Mouse (Mus musculus): ENCODE data around the gene Gm20388.
"Not testable (repeated sequence)": the region's sequence is repeated elsewhere in the genome, so short reads cannot be mapped to it uniquely, and the experiment has no call there.

Gene Gm20388

DNA sequence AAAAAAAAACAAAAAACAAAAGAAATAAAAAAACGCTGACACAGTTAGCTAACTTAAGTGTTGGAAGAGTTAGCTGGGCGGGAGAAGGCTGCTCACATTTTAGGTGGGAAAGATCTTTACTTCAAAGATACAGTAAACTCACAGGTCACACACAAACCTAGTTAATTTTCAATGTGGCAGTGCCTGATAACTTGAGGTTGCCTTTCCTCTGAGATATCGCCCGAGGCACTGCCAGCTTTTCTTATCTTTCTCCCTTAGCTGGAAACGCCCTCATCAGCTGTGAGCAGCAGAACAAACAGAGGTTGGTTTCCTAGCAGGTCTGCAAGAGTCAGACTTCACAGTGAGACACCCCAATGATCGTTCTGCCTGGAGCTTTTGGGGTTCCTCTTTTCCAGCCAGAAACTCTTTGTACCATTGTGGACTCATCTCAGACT, 4078.0 kb downstream of the Gm20388 start:
- no peak for DNase-seq (ENCODE audit: low read depth, low spot score)

DNA sequence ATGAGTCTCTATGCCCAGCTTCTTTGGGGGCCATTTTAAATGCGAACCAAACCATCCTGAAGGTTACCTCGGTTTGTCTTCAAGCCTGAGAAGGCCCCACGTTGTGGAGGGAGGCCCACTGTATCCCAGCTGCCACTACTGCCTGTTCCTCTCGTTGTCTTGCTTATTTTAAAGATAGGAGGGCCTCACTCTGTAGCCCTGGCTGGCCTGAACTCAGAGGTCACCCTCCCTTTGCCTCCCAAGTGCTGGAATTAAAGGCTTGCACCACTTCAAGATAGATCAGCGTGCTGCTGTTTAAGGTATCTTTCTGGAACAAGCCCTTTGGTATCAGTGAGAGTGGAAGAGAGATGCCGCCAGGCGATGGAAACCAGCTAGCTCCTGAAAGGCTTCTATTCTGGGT, 4078.5 kb downstream of the Gm20388 start:
- no peak for DNase-seq (ENCODE audit: low read depth, low spot score)

DNA sequence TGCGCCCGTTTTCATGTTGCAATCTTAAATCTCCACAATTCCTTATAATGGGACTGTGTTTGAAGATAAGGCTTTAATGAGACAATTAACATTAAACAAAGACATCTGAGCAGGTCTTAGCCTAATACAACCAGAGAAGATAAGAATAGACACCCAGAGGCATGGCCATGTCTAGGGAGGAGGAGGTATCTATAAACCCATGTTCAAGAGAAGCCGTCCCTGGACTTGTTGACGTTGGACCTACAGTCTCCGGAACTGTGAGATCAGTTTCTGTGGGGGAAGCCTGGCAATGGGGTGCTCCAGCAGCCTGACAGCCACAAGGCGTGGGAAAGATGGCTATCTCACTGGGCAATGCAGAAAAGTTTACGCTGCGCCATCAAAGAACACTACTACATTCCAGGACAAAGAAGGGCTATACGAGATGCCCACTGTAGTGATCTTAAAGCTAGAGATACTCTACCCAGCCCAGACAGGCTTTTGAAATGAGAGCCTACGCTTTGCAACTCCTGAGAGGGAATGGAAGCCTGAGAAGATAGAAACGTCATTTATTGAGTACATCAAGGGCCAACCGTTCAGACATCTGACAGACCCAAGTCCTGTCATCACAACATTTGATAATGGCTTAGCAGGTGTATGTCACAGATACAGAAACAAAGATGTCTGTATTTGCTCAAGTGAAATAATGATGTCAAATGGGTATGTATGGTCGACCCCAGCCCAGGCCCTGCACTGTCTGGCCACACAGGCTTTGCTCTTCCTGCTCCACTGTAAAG, 4079.8 kb downstream of the Gm20388 start:
- no peak for DNase-seq (ENCODE audit: low read depth, low spot score)

DNA sequence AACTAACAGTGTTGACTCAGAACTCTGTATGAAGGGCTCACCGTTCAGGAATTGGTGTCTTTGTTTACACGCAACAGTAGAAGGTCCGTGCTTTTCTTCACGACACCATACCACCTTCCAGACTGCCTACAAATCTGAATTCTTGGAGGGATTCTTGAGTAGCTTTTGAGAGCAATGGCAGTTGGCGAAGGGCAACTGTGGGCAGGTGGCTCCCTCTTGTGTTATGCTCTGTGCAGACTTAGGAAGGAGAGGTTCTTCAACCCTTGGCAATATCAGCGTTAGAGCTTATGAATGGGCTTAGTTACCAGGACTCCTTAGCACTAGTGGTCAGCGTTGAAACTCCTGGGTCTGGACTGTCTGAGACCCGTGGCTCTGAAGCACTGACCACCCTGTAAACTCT, 4081.9 kb downstream of the Gm20388 start:
- DNase-seq (ENCODE audit: low read depth, low spot score), result peak; percentile 41

DNA sequence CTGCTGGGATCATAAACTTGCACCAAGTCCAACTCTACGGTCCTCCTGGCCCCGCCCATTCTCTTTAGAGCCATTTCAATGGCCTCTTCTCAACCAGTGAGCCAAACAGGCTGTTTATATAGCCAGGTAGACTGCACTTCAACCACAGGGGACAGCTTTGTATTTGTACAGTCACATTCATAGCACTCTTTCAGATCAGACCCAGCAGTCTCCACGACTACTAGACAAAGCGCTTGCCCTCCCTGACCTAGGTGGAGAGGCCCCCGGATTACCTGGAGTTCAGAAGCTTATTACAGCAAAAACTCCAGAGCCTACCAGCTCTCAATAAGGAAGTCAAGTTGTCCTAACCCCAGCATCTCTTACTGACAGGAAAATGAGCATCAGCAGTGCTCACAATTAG, 4083.0 kb downstream of the Gm20388 start:
- DNase-seq (ENCODE audit: low read depth, low spot score), result no peak

DNA sequence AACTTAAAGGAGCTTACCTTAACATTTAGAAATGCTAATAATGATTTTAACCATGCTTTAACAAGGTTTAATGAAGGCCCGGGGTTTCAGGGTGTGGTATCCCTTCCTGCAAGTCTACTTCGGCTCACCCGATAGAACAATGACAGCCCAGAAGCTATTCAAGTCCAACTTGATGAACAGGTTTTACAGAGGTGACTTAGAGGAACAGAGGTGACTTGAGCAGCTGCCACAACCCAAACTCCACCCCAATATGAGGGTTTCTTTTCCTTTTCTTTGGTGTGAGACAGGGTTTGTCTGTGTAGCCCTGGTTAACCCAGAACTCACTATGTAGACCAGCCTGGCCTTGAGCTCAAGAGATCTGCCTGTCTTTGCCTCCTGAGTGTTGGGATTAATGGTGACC, 4083.4 kb downstream of the Gm20388 start:
- no peak for DNase-seq (ENCODE audit: low read depth, low spot score)

DNA sequence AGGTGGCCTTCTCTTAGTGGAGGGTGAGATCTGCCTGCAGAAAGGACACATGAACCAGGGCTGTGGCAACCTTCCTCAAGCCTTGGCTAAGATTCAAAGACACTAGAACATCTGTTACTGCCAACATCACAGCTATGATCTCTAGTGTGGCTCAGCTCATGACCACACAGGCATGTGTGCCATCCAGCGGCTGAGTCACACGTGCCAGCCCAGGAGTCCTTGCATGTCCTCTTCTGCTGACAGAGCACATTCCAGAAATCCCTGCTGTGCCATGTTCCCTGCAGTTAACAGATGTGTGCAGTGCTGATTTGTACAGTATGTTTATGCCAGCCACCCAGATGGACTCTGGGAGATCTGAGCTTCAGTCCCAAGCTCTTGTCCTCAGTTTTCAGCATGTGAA, 4088.9 kb downstream of the Gm20388 start:
- DNase-seq (ENCODE audit: low read depth, low spot score), result peak; percentile 28

DNA sequence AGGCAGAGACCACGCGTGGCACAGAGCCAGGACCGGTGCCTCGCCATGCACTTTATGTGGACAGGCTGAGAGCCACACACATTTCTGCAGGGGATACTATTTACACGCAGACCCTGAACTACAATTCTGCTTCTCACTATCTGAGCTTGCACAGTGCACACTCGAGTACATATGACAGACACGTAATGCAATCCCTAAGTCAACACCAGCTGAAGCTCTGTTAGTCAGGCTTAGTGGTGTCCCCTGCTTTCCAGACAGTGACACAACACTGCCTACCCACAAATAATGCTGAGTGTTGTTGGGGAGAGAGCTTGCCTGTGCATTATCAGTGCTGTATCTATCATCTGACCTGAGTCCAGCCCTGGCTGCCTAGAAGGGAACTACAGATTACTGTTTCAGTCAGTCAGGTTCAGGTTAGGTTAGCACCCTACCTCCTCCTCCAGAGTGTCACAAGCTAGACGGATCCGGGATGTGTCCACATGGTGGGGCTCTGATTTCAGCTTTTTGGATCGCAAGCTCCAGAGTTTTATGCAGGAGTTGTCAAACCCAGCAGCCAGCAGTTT, 4092.0 kb downstream of the Gm20388 start:
- DNase-seq (ENCODE audit: low read depth, low spot score), result no peak

DNA sequence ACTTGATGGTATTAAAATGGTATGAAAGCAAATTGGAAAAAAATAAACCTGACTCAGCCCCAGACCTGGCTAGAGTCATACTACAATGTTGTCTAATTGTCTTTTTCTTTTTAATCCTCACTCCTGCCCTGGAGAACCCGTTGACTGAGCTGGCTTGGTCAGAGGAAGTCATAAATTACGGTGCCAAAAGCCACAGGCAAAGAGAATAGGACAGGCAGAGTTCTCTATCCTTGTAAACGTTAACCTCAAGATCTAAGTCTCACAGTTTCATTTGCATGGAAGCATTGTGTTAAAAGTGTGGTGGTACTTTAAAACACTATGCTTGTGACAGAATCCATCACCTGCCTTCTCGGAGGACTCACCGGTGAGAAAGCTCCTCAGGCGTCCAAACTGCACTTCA, 4097.2 kb downstream of the Gm20388 start:
- no peak for DNase-seq (ENCODE audit: low read depth, low spot score)

DNA sequence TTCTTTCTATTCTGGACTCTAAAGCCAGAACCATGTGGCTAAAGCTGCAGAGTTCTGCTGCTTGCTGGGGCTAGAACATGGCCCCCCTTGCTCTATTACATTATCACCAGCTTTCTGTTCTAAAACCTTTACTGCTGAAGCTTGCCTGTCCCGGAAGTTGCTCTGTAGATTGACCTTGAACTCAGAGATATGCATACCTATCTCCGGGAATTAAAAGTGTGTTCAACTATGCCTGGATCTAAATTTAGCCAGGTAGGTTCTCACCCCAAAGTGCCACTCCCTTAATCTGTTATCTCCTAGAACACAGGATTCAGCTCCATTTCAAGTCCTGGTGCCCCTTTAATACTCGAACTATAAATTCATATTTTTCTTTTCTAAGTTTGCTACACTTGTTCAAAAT, 4100.9 kb downstream of the Gm20388 start:
- no peak for DNase-seq (ENCODE audit: low read depth, low spot score)

DNA sequence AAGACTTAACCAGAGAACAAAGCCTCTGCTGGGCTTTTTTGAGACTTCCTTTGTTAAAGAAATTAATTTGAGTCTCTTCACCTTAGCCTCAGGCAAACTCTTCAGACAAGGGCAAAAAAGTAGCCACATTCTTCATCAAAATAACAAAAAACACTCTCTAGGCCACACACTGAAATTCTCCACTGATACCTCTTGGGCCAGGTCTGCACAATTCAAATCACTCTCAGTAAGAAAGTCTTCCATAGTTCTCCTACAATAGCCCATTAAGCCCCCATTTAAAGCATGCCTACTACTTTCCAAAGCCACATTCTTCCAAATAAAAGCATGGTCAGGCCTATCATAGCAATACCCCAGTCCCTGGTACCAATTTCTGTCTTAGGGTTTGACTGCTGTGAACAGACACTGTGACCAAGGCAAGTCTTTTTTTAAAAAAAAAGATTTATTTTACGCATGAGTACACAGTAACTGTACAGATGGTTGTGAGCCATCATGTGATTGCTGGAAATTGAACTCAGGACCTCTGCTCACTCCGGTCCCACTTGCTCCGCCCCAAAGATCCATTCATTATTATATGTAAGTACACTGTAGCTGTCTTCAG, 4101.4 kb downstream of the Gm20388 start:
- no peak for DNase-seq (ENCODE audit: low read depth, low spot score)

DNA sequence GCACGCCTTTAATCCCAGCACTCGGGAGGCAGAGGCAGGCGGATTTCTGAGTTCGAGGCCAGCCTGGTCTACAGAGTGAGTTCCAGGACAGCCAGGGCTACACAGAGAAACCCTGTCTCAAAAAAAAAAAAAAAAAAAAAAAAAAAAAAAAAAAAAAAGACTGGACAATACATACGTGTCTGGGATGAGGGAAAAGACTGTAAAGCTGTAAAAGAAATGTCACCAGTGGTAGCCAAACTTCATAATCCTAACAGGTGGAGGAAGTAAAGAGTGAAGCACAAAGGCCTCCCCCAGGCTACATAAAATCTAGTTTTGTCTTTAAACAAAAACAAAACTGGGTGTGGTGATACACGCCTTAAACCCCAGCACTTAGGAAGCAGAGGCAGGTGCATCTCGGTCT, 4103.7 kb downstream of the Gm20388 start:
- not testable (repeated sequence) for DNase-seq (ENCODE audit: low read depth, low spot score)

DNA sequence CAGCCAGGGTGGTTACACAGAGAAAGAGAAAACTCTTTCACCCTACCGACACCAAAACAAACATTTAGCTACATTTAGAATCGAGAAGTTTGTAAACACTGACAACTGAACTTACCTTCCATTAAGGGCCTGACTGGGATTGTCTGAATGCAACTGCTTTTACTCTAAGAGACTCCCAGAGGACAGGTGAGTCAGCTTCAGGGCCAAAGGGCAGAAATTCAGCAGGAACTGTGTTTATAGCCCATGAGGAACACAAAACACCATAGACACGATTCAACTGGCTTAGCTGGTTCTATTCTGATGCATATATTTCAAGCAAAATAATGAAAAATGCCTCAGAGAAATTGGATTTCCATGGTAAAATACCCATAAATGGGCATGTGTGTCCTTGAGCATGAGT, 4104.1 kb downstream of the Gm20388 start:
- DNase-seq (ENCODE audit: low read depth, low spot score), result no peak

DNA sequence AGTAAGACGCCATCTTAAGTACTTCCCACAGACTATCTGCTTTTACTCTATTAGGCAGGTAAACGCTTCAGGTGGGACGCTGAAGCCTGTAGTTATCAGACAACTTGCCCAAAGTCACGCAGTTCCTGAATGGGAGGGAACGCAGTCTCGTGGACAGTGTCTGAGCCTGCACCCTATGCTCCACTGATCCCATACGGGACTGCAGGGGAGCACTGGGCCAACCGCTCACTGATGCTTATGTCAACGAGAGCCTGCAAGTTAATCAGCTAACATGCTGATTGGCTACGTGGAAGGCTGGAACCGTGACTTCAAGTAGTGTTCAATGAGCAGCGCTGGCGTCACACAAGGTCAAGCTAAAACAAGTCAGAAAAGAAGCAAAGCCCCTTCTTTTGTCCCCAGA, 4109.1 kb downstream of the Gm20388 start:
- DNase-seq (ENCODE audit: low read depth, low spot score), result peak; percentile 17

DNA sequence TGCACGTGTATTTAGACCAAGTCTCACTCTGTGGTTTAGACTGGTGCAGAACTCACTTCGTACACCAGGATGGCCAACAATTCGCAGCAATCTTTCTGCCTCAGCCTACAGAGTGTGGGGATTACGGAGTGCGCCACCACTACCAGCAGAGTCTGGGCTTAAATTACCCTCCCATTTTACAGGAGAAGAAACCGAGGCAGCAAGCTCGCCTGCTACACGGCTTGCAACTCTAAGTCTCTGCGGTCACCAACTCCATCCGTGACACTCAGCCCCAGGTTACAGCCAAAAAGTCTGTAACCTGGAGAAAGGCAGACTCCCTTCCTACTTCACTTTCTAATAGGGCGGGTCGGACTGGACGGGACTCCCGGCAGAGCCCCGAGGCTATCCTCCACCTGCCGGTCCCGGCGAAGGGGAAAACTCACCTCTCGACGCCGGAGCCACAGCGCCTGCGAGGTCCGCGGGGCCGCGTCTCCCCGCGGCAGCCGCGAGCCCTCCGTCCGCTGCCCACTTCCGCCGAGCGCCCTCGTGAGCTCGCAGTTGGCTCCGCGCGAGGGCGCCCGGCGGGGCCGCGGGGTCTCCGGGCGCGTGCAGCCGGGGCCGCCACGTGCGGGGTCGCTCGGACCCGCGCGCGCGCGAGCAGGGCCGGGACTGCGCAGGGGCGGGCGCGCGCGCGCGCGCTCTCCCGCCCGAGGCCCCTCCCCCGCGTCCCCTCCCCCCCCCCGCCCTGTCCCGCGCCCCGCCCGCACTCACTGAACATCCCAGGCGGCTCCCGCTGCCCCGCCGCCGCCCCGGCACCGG, 4110.0 kb downstream of the Gm20388 start:
- peak; percentile 72 for DNase-seq (ENCODE audit: low read depth, low spot score)

DNA sequence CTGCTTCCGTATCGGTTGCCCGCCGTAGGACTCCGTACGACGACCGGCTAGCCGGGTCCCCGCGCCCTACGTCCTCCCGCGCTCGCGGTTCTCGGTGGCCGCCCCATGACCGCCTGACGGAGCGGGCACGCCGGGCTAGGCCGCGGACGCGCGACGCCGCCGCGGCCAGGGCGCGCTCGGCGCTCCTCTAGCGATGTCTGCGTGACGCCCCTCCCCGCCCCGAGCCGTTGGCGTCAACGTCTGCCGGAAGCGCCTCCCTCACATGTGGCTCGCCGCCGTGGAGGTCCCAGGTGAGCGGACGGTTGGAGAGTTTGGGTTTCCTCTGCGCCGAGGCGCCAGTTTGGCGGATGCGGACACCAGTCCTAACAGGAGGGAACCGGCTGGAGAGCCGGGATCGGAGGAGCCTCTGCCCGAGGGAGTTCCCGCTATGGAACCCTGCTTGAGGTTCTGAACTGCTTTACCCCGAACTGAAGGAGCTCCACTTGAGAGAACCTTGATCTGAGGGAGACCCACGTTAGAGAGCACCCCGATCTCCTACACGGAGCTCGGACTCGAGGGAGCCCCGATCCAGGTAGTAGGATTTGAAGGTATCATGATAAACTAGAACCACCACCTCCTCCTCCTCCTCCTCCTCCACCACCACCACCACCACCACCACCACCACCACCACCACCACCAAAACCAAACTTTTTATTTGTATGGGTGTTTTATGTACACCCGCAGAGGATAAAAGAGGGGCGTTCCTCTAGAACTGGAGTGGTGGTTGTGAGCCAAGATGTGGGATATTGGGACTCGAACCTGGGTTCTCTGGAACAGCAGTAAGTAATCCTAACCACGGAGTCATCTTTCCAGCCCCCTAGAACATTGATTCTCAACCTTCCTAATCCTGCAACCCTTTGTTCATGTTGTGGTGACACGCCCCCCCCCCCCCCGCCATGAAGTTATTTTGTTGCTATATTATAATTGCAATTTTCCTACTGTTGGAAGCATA, 4110.9 kb downstream of the Gm20388 start, which contains the start of the genes Taf5l and Urb2:
Taf5l (minus strand) TSS at position 161 of the 991 bp plus-strand sequence.
Urb2 (plus strand) TSS at position 272 of the 991 bp plus-strand sequence.
- peak; percentile 97 for DNase-seq (ENCODE audit: low read depth, low spot score)

DNA sequence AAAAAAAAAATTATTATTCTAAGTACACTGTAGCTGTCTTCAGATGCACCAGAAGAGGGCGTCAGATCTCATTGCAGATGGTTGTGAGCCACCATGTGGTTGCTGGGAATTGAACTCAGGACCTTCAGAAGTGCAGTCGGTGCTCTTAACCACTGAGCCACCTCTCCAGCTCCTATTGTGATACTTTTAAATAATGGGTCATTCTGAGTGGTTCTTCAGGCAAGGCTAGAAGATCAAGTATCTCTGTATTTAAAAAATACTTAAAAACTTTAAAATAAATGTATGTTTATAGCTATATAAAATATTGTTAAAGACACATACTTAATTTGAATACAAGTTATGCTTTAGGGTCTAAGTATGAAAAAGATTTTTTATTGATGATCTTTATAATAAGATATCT, 4115.6 kb downstream of the Gm20388 start:
- not testable (repeated sequence) for DNase-seq (ENCODE audit: low read depth, low spot score)

DNA sequence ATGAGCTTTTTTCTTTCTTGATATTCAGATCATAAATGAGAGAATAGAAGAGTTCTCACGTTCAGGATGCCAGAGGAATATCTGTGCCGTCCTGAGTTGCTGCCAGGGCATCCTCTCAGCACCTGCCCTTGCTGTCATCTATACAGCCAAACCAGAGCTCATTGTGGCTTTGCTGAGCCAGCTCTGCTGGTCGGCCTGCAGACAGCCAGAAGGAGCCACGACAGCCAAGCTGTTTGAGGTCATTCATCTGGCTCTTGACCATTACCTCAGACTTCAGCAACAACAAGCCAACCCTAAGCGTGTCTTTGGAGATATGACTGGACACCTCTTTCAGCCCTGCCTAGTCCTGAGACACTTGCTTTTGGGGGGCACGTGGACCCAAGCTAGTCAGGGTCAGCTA, 4117.2 kb downstream of the Gm20388 start:
- peak; percentile 89 for DNase-seq (ENCODE audit: low read depth, low spot score)

DNA sequence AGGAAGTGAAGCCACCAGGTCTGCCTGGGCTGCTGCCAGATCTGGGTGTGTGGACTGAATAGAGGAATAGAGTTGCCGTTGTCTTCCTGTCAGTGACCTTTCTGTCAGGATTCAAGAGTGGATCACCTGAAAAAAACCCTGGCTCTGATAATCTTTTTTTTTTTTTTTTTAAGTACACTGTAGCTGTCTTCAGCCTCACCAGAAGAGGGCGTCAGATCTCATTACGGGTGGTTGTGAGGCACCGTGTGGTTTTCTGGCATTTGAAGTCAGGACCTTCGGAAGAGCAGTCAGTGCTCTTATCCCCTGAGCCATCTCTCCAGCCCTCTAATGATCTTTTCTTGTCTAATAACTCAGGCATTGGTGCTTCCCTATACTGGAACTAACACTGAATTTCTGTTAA, 4122.8 kb downstream of the Gm20388 start:
- no peak for DNase-seq (ENCODE audit: low read depth, low spot score)

DNA sequence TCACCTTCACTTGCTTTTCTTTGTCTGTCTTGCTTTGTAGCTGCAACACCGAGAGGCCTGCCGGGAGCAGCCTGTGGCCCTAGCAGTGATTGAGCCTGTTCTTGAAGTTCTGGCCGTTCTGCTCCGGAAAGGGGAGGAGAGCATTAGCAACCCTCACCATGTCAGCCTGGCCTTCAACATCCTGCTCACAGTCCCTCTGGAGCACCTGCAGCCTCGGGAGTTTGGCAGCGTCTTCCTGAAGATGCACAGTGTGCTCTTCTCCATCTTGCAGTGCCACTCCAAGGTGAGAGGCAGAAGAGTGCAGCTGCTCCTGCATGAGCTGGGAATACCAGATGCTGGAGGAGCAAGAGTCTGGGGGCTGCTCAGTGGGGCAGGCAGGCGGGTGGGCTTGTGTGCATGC, 4127.5 kb downstream of the Gm20388 start:
- DNase-seq (ENCODE audit: low read depth, low spot score), result no peak

DNA sequence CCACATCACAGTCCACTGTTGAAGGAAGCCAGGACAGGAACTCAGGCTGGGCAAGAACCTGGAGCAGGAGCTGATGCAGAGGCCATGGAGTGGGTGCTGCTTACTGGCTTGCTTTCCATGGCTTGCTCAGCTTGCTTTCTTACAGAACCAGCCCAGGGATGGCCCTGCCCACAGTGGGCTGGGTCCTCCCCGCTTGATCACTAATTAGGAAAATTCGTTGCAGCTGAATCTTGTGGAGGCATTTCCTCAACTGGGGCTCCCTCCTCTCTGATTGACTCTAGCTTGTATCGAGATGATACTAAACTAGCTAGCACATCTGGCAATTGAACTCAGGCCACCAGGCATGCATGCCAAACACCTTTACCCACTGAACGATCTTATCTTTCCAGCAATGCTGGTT, 4128.7 kb downstream of the Gm20388 start:
- DNase-seq (ENCODE audit: low read depth, low spot score), result no peak
